Mouse (Mus musculus): ENCODE data around the gene Emc10. TPM values are rescaled to one million over a fixed set of nuclear protein-coding genes. Genes with fewer than 3 reads are reported as not detected.
A peak's percentile ranks its signal among the peaks of the same experiment; 100 is the strongest.

Gene Emc10
- polyA plus RNA-seq (2015; fragmentation: Nextera tagmentation; extraction: Ambion mirVana): 97.0 and 102 TPM in 2 replicates

DNA sequence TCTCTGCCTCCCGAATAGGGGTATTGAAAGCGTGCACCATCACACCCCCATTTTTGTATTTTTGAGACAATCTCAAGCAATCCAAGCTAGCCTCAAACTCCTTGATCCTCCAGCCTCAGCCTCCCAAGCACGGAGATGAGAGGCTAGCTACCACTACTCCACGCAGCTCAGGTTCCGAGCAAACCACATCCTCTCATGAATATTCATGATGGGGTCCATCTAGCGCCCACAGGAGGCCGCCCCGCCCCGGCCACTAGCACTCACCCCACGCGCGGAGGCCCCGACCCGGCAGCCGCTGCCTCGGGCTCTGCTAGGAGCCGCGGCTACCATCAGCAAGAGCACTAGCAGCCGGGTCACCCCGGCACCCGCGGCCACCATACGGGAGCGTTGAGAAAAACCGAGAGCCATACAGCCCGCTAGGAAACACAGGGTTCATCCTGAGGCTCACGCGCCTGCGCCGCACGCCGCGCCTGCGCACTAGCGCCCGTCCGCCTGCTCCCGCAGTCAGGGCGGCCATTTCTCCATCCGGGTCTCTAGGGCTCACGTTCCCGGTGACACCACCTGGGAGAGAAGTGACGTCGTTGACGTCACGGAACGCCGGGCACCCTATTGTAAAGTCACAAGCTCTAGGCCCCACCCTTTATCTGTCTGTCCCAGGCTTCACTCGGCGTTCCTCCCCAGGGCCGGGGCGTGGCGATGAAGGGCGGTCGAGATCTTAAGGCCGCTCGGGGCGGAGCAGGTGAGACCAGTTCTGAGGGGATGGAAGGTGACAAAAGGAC is at the start of gene Emc10, which contains the start of gene Fam71e1:
Gene Emc10, minus strand, starts transcription at position 538 of the 779 bp plus-strand sequence.
Gene Fam71e1, plus strand, starts transcription at position 590 of the 779 bp plus-strand sequence.
- Histone ChIP-seq H3K4me1 (replicated peaks) (peaks cover 17% of the 10 kb centered on the region), H3K36me3 (peaks cover 19% of the 10 kb centered on the region; the same call in 1 of the 2 replicates), H3K27me3 (replicated peaks) (no peaks in the 10 kb centered on the region), H3K4me2 (replicated peaks) (peak within 1 kb of the TSS; percentile 94), H3K27ac (peak within 1 kb of the TSS; percentile 95), H3K9me3 (no peaks in the 10 kb centered on the region), H3K4me3 (replicated peaks) (peak within 1 kb of the TSS; percentile 83), H3K9ac (peak within 1 kb of the TSS; percentile 85)
- peak; percentile 98 for ATAC-seq
- WGBS: under 1% methylated on average over 58 of the region's 58 CpGs

DNA sequence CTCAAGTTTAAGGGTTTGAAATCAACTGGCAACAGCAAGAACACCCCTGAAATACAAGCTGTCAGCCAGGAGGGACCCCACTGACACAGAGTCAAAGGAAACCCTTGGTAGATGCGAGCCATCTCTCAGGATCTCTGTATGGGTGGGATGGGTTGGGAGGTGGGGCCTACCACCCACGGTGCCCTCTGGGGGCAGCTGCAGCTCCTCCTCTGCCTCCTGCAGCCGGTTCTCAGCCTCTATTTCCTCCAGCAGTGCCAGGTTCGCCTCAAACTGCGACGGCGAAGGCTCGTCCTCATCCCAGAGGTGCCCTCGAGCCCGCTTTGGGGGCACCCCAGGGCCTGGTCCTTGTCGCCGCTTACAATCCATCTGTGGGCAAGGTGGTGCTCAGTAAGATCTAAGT is 46.7 kb upstream of the Emc10 start:
- WGBS: 81% methylated on average over 12 of the region's 12 CpGs
- ATAC-seq: no peak
- no peak overlapping the region for H3K27ac ChIP-seq
- peaks cover 32% of the 10 kb centered on the region for H3K36me3 ChIP-seq
- H3K9me3 ChIP-seq: no peaks in the 10 kb centered on the region
- no peak overlapping the region for H3K4me3 ChIP-seq (replicated peaks)
- H3K9ac ChIP-seq: no peak overlapping the region
- H3K4me2 ChIP-seq (replicated peaks): no peak overlapping the region
- peaks cover 9% of the 10 kb centered on the region for H3K4me1 ChIP-seq (replicated peaks)
- H3K27me3 ChIP-seq (replicated peaks): no peaks in the 10 kb centered on the region

DNA sequence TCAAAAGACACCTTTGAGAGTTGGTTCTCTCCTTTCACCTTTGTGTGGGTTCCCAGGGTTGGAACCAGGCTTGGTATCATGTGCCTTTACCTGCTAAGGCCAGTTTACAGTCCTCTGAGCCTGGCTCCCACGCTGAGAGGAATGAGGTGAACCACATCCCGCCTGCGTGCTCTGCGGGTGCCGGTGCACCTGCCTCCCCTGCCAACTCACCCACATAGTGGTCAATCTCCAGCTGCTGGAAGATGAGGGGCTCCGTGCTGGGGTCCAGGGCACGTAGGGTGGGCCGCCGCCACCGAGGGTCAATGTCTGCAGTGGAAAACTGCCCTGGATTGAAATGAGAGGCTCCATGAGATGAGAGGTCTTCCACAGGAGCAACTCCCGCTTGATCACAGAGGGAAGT is 46.2 kb upstream of the Emc10 start:
- Histone ChIP-seq H3K4me2 (replicated peaks) (no peak overlapping the region), H3K27me3 (replicated peaks) (no peaks in the 10 kb centered on the region), H3K27ac (no peak overlapping the region), H3K9ac (no peak overlapping the region), H3K36me3 (peaks cover 37% of the 10 kb centered on the region), H3K9me3 (no peaks in the 10 kb centered on the region), H3K4me3 (replicated peaks) (no peak overlapping the region), H3K4me1 (replicated peaks) (peaks cover 5% of the 10 kb centered on the region)
- 95% methylated on average over 11 of the region's 11 CpGs for WGBS
- no peak for ATAC-seq

DNA sequence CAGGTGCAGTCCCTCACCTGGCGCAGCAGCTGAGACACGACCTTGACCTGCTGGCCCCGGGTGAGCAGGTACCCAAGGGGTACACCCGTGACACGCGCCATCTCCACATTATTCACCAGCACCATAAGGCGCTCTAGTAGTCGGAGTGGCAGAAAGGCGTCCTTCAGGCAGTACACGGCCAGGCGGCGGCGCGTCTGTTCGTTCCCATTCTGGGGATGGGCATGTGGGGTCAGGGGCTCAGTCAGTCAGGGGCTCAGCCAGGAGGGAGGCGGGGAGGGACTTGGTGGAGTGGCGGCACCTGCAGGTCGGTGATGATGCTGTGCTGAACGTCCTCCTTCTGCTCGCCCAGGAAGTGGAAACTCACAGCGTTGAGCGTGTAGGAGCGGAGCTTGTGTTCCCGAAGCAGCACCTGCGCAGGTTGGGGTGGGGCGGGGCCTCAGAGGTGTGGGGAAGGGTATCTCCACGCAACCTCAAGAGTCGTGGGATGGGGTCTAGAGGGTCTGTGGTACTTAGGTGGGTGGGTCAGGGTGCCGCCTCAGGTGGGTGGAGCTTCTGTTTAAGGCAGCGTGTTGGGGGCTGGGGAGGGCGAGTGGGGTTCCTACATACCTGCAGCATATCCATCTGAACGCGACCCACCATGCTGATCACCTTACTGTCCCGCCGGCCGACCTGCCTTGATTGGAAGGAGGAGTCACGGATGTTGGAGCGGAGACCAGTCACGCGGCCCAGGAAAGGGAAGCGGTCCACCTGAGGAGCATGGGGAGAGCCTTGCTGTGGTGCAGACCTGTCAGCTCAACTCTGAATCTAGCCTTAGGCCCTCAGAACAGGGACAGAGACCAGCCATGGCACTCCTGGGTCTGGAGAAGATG is 42.7 kb upstream of the Emc10 start:
- peaks cover 58% of the 10 kb centered on the region for H3K36me3 ChIP-seq
- no peak overlapping the region for H3K4me2 ChIP-seq (replicated peaks)
- no peaks in the 10 kb centered on the region for H3K4me1 ChIP-seq (replicated peaks)
- ATAC-seq: no peak
- H3K27ac ChIP-seq: no peak overlapping the region
- 90% methylated on average over 41 of the region's 41 CpGs for WGBS
- H3K27me3 ChIP-seq (replicated peaks): no peaks in the 10 kb centered on the region
- H3K9ac ChIP-seq: no peak overlapping the region
- H3K4me3 ChIP-seq (replicated peaks): no peak overlapping the region
- no peaks in the 10 kb centered on the region for H3K9me3 ChIP-seq

DNA sequence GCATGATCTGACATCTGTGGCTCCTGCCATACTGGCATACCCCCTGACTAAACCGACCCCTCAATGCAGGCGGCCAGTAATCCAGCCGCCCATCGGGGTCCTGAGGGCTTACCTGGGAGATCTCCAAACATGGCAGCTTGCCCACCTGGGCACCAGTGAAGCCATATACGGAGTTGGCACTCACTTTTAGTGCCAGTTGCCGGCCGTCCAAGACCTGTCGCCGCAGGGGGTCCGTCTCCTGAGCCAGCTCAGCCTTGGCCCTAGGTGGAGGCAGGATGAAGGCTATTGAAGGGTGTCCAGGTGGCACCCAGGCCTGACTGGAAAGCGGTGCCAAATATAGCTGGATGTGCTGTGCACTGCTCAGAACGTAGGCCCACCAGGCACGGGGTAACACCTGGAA is 41.2 kb upstream of the Emc10 start:
- Histone ChIP-seq H3K36me3 (peaks cover 63% of the 10 kb centered on the region), H3K9me3 (no peaks in the 10 kb centered on the region), H3K9ac (no peak overlapping the region), H3K4me2 (replicated peaks) (no peak overlapping the region), H3K27ac (no peak overlapping the region), H3K4me3 (replicated peaks) (no peak overlapping the region), H3K27me3 (replicated peaks) (no peaks in the 10 kb centered on the region), H3K4me1 (replicated peaks) (no peaks in the 10 kb centered on the region)
- ATAC-seq: no peak
- WGBS: 95% methylated on average over 13 of the region's 13 CpGs

DNA sequence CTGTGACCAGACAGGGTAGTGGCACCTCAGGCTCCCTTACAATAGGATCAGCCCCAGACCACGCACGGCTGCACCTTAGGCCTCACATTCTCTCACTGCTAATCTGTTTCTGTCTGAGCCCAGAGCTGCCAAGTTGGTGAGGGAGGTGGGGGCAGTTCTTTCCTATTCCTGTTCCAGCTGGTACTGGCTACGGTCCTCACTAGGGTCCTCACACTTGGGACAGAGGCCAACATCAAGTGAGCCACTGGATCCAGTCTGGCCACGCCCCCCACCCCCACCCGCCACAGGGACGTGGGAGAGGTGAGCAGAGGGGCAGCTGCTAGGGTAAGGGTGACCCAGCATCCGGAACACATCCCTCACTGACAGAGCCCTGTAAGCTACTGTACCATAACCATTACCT is 40.7 kb upstream of the Emc10 start:
- H3K4me1 ChIP-seq (replicated peaks): no peaks in the 10 kb centered on the region
- 75% methylated on average over 7 of the region's 7 CpGs for WGBS
- no peak for ATAC-seq
- no peaks in the 10 kb centered on the region for H3K27me3 ChIP-seq (replicated peaks)
- peaks cover 60% of the 10 kb centered on the region for H3K36me3 ChIP-seq
- no peak overlapping the region for H3K4me2 ChIP-seq (replicated peaks)
- H3K9me3 ChIP-seq: no peaks in the 10 kb centered on the region
- no peak overlapping the region for H3K9ac ChIP-seq
- H3K27ac ChIP-seq: no peak overlapping the region
- H3K4me3 ChIP-seq (replicated peaks): no peak overlapping the region

DNA sequence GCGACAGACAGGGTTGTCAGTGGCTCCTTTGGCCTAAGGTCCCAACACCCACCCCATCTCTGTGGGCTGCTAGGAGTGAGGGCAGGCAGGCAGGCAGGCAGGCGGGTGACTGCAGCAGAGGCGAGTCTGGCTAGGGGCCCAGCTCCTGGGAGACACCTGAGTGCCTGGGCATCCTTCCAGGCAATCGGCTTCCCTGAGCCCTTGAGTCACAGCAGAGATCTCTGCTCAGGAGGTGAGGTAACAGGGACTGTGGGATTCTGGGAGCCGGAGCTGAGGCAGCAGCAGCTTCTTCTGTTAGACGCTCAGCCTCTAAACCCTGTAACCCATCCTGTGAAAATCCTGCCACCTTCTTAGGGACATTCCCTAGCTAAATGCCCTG is 40.2 kb upstream of the Emc10 start:
- Histone ChIP-seq H3K27me3 (replicated peaks) (no peaks in the 10 kb centered on the region), H3K9me3 (no peaks in the 10 kb centered on the region), H3K36me3 (peaks cover 57% of the 10 kb centered on the region), H3K4me3 (replicated peaks) (no peak overlapping the region), H3K27ac (no peak overlapping the region), H3K4me2 (replicated peaks) (no peak overlapping the region), H3K9ac (no peak overlapping the region), H3K4me1 (replicated peaks) (no peaks in the 10 kb centered on the region)
- WGBS: 85% methylated on average over 6 of the region's 6 CpGs
- ATAC-seq: no peak

DNA sequence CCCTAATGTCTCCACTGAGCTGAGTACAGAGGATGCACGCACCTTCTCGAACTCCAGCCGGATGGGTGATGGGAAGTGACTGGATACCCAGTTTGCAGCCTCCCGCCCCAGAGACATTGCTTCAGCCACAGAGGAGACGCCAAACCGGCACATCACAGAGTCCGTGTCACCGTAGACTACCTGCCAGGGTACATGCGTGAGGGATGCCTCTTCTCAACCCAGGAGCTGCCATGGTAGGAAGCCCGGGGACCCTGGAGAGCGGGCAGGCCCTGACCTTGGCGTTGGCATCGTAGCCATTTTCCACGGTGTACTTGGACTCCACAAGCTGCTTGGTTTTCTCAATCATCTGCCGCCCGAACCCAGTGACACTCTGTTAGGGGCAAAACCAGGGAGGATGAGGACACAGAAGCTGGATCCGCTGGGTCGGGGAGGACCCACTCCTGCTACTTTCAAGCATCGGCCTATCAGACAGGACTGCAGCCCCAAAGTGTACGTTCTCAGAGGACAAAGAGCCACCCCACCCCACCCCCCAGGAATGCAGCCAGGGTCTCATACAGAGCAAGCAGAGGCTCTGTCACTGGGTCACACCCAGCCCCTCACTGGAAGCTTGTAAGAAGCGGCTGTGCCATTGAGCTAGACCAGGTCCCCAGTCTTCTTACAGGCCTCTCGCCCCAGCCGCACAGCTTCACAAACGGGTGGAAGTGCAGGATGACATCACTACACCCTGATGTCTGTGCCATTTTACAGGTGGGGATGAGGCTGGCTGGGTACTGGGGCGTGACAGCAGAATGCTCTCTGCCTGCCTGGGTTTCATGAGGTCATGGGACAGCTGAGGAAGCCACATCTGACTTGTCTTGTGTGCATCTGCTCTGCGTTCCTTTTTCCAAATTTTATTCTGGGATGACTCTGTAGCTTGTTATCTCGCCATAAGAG is 39.6 kb upstream of the Emc10 start:
- Histone ChIP-seq H3K27me3 (replicated peaks) (no peaks in the 10 kb centered on the region), H3K4me3 (replicated peaks) (no peak overlapping the region), H3K9ac (no peak overlapping the region), H3K4me1 (replicated peaks) (no peaks in the 10 kb centered on the region), H3K4me2 (replicated peaks) (no peak overlapping the region), H3K9me3 (no peaks in the 10 kb centered on the region), H3K36me3 (peaks cover 54% of the 10 kb centered on the region), H3K27ac (no peak overlapping the region)
- 92% methylated on average over 27 of the region's 27 CpGs for WGBS
- ATAC-seq: no peak

DNA sequence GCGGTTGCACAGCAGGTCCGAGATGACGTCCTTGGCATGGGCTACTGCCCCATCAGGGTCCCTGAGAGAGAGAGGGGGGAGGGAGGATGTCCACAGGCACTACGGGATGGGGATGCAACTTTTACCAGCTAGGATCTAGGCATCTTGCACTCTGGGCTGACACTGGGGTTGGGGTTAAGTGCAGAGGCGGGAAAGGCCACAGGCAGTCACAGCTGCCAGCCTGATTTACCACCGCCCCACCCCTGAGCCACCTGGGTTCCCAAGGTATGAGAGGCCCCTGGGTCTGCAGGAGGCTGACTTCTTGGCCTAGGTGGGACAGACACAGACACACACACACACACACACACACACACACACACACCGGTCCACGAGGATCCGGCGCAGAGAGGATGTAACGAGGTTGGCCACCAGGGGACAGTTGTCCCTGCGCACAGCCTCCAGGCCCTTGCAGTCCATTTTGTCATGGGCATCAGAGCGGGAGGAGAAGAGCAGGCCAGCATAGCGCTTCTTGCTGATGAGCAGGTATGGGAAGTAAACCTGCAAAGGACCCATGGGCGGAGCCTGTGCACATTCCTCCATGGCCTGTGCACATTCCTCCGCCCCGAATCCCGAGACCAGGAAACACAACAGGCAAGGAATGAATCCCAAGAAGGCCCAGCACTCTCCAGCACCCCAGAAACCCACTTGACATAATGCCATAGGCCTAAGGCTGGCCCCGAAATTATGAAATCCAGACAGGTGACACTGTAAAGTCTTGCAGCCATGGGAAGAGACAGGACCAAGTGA is 38.5 kb upstream of the Emc10 start:
- Histone ChIP-seq H3K4me1 (replicated peaks) (no peaks in the 10 kb centered on the region), H3K4me2 (replicated peaks) (no peak overlapping the region), H3K9ac (no peak overlapping the region), H3K27me3 (replicated peaks) (no peaks in the 10 kb centered on the region), H3K9me3 (no peaks in the 10 kb centered on the region), H3K27ac (no peak overlapping the region), H3K4me3 (replicated peaks) (no peak overlapping the region), H3K36me3 (peaks cover 44% of the 10 kb centered on the region)
- 86% methylated on average over 19 of the region's 19 CpGs for WGBS
- ATAC-seq: no peak

DNA sequence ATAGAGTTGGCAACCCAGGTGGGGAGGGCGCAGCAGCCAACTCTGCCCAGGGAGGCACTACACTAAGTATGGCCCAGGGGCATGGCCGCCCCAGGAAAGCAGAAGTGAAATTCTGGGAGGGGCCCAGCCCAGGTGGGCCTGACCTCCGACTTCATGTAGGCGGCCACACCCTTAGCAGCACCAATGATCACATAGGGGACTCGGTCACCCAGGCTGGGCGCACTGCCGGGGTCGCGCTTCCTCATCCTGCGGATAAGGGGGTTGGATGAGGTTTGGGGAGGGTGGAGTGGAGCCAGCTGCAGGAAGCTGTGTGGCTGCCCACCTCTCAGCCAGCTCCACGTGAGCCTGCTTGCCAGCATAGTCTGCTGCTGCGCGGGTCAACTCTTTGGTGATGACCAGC is 37.9 kb upstream of the Emc10 start:
- no peaks in the 10 kb centered on the region; the same call in 1 of the 2 replicates for H3K27me3 ChIP-seq (replicated peaks)
- no peak overlapping the region for H3K4me2 ChIP-seq (replicated peaks)
- no peaks in the 10 kb centered on the region for H3K9me3 ChIP-seq
- H3K36me3 ChIP-seq: peaks cover 42% of the 10 kb centered on the region
- no peak for ATAC-seq
- WGBS: 88% methylated on average over 13 of the region's 13 CpGs
- H3K4me1 ChIP-seq (replicated peaks): no peaks in the 10 kb centered on the region
- H3K4me3 ChIP-seq (replicated peaks): no peak overlapping the region
- no peak overlapping the region for H3K27ac ChIP-seq
- no peak overlapping the region for H3K9ac ChIP-seq

DNA sequence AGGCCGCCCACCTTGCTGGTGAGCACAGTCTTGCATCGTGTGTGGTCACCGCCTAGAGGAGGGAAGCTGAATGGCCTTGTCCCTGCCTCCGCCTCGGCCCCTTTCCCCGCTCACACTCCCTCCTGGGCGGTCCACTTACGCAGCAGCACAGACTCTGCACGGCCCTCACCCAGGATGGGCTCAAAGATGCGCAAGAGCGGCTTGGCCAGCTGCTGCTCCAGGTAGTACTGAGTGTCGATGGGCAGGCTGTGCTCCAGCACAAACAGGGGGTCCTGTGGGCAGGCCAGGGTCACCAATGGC is 37.4 kb upstream of the Emc10 start:
- Histone ChIP-seq H3K4me3 (replicated peaks) (no peak overlapping the region), H3K4me2 (replicated peaks) (no peak overlapping the region), H3K27ac (no peak overlapping the region), H3K4me1 (replicated peaks) (no peaks in the 10 kb centered on the region), H3K9me3 (no peaks in the 10 kb centered on the region), H3K36me3 (peaks cover 40% of the 10 kb centered on the region), H3K27me3 (replicated peaks) (no peaks in the 10 kb centered on the region; the same call in 1 of the 2 replicates), H3K9ac (no peak overlapping the region)
- ATAC-seq: no peak
- WGBS: 76% methylated on average over 12 of the region's 12 CpGs
